Mouse (Mus musculus): ENCODE results near the gene Dennd1c.

DNA sequence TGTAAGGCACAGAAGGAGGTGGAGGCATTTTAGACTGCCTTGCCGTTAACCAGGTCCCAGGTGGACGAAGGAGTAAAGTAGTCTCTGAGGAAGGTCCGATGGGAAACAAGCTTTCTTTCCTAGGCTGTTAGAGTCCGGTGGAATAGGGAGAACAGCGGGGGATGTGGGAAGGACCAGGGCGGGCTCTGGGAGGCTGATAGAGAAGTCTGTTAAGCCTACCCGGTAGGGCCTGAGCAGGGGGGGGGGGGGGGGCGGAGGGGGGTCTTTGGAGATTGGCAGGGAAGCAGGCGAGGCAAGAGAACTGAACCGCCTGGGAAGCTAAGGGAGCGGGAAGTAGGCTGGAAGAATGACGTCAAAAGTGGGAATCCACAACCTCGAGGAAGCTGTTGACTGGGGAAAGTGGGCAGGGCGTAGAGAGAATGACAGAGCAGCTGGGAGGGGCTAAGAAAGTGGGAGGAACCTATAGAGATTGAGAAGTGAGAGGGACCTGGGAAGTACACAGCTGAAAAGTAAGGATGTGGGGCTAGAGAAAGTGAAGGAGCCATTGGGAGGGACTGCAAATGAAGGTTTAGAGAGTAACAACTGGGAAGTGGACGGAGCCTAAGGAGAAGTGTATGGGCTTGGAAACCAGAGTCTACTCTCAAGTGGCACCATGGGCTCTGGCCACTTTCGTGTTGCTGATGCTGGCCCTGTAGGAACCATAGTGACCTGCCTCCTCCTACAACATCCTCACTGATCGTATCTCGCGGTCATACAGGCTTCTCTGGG lies 17.7 kb upstream of the Dennd1c start:
- TF ChIP-seq POLR2A (IDR thresholded peaks at IDR 0.05; ENCODE audit: insufficient read depth, low read length) (no peak), EP300 (IDR thresholded peaks at IDR 0.05; ENCODE audit: insufficient read depth, low read depth, low read length) (no peak)

Measured in ES-Bruce4 (cell line).